Mouse (Mus musculus): ENCODE measurements at regions not wholly inside any gene's neighbourhood (a gene's known extent, or its start where the extent isn't known, plus 50 kb on each side); places are given as distances from the start of the nearest gene placed in this dataset.

GRCm38 (mm10) chr13:39950203-39950602 is 411.0 kb downstream of the Ofcc1 start:
- DNase-seq, result no peak

- DNase-seq, result no peak
Observed at GRCm38 (mm10) chr13:39935216-39935615, 426.0 kb downstream of the Ofcc1 start.

GRCm38 (mm10) chr13:39931487-39931886 is 429.8 kb downstream of the Ofcc1 start:
- no peak for DNase-seq

GRCm38 (mm10) chr13:39928573-39928972 is 432.7 kb downstream of the Ofcc1 start:
- DNase-seq, result no peak

- no peak for DNase-seq
Observed at GRCm38 (mm10) chr13:39924366-39924765, 436.9 kb downstream of the Ofcc1 start.

- DNase-seq, result no peak
Observed at GRCm38 (mm10) chr13:39923113-39923512, 438.1 kb downstream of the Ofcc1 start.

- peak; percentile 10 for DNase-seq
Observed at GRCm38 (mm10) chr13:39907720-39908119, 453.5 kb downstream of the Ofcc1 start.

- DNase-seq, result no peak
Observed at GRCm38 (mm10) chr13:39904264-39904663, 457.0 kb downstream of the Ofcc1 start.

GRCm38 (mm10) chr13:39903319-39903718 is 457.9 kb downstream of the Ofcc1 start:
- DNase-seq, result no peak

GRCm38 (mm10) chr13:39899332-39899731 is 461.9 kb downstream of the Ofcc1 start:
- DNase-seq, result no peak

GRCm38 (mm10) chr13:39898412-39898979 is 462.8 kb downstream of the Ofcc1 start:
- no peak for DNase-seq

GRCm38 (mm10) chr13:39894159-39894558 is 467.1 kb downstream of the Ofcc1 start:
- DNase-seq, result peak; percentile 20

GRCm38 (mm10) chr13:39881066-39881465 is 480.2 kb downstream of the Ofcc1 start:
- no peak for DNase-seq

- DNase-seq, result no peak
Observed at GRCm38 (mm10) chr13:39880136-39880535, 481.1 kb downstream of the Ofcc1 start.

- DNase-seq, result no peak
Observed at GRCm38 (mm10) chr13:39877361-39878141, 483.7 kb downstream of the Ofcc1 start.

GRCm38 (mm10) chr13:39852257-39852800 is 508.9 kb downstream of the Ofcc1 start:
- DNase-seq, result no peak

- DNase-seq, result no peak
Observed at GRCm38 (mm10) chr13:39849391-39849790, 511.9 kb downstream of the Ofcc1 start.

- DNase-seq, result no peak
Observed at GRCm38 (mm10) chr13:39836053-39836584, 525.1 kb downstream of the Ofcc1 start.

GRCm38 (mm10) chr13:39835302-39835701 is 525.9 kb downstream of the Ofcc1 start:
- DNase-seq, result peak; percentile 8

- DNase-seq, result peak; percentile 14
Observed at GRCm38 (mm10) chr13:39834521-39835245, 526.6 kb downstream of the Ofcc1 start.

- peak; percentile 22 for DNase-seq
Observed at GRCm38 (mm10) chr13:39823965-39824555, 537.2 kb downstream of the Ofcc1 start.

GRCm38 (mm10) chr13:39823346-39823954 is 537.8 kb downstream of the Ofcc1 start:
- DNase-seq, result peak; percentile 26
